Mouse (Mus musculus): ENCODE results near the gene Olfr124.

The Olfr124 gene

DNA sequence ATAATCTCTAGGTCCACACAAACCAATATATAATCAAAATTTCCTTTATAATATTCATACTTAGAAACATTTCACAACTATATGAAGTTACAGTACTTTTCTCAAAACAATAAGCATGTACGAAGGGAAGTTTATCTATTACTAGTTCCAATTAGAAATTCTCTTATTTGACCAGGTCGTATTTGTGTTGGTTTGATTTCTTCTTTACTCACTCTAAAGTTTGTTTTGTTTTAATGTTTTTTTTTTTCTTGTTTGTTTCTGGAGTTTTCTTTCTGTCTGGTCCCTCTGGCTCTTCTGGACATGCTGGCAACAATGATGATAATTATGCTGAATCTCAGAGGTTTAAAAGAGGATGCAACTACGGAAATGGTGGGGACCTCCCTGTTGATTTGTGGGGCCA is at the start of gene Olfr124:
Gene Olfr124 (plus strand): TSS at position 301 of the 400 bp plus-strand sequence.
- DNase-seq: no peak

GRCm38 (mm10) chr17:37768307-37768706 is 31.4 kb upstream of the Olfr124 start, which contains the start of gene Olfr122:
TSS of gene Olfr122 (plus strand) at chr17:37768607.
- no peak for DNase-seq

GRCm38 (mm10) chr17:37793229-37793628 is 6.5 kb upstream of the Olfr124 start, which contains the start of gene Olfr123:
TSS of gene Olfr123 (plus strand) at chr17:37793529.
- DNase-seq: no peak

- DNase-seq: no peak
These were observed 33.0 kb downstream of the Olfr124 start, which contains the start of gene Olfr125 for GRCm38 (mm10) chr17:37832649-37833048. TSS of gene Olfr125 (plus strand) at chr17:37832949.

GRCm38 (mm10) chr17:37847183-37847582 is 47.5 kb downstream of the Olfr124 start, which contains the start of gene Olfr126:
TSS of gene Olfr126 (plus strand) at chr17:37847483.
- no peak for DNase-seq
